Mouse (Mus musculus): ENCODE data around the gene Mylk. TPM values are rescaled to one million over a fixed set of nuclear protein-coding genes. Genes with fewer than 3 reads are reported as not detected.

The Mylk gene
- polyA plus RNA-seq, 1 experiment, result not detected

DNA sequence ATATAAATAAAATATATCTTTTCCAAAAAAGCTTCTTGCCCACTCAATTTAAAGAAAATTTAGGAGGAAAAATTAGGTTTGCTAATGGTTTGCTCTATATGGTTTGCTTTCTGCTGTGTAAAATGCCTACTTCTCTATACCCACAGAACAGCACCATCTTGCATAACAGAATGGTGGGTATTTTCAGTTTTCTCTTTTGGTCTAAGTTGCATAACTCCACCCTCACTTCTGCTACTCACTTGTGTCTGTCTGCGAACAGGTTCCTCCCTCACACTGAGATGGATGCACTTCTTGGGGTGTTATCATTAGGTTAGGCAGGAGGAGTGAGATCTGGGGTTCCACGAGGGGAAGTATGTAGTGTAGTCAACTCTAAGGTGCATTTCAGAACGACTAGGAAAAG lies 68.6 kb downstream of the Mylk start:
- TF ChIP-seq POLR2A (IDR thresholded peaks at IDR 0.05; ENCODE audit: insufficient read depth, low read depth, low read length) (no peak), CTCF (IDR thresholded peaks at IDR 0.05; ENCODE audit: insufficient read depth, low read depth, low read length) (no peak)
- 90% methylated on average over 3 of the region's 3 CpGs for WGBS
- Histone ChIP-seq H3K27ac (ENCODE audit: insufficient read depth, low read depth, low read length) (no peak overlapping the region), H3K4me1 (ENCODE audit: control insufficient read depth, insufficient read depth, low read length) (no peaks in the 10 kb centered on the region), H3K4me3 (ENCODE audit: insufficient read depth, low read depth, low read length) (no peak overlapping the region)

DNA sequence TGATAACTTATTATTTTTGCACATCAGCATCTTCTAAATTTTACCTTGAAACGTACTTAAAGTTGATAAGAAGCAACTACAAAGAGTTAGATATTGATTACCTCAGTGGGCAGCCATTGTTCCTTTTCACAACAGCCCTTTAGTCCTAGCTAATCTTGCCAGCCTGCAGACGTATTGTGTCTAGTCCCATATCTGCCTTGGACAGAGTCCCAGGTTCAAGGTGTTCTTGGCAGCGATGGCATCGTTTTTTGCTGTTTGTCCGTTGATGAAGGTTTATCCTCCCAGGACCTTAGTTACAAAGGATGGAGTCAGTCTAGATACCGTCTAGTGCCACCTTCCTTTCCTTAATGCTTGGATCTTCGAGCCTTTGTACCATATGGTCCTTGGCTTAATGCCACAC lies 69.6 kb downstream of the Mylk start:
- TF ChIP-seq POLR2A (IDR thresholded peaks at IDR 0.05; ENCODE audit: insufficient read depth, low read depth, low read length) (no peak), CTCF (IDR thresholded peaks at IDR 0.05; ENCODE audit: insufficient read depth, low read depth, low read length) (no peak)
- Histone ChIP-seq H3K27ac (ENCODE audit: insufficient read depth, low read depth, low read length) (no peak overlapping the region), H3K4me3 (ENCODE audit: insufficient read depth, low read depth, low read length) (no peak overlapping the region), H3K4me1 (ENCODE audit: control insufficient read depth, insufficient read depth, low read length) (no peaks in the 10 kb centered on the region)
- 84% methylated on average over 7 of the region's 7 CpGs for WGBS

DNA sequence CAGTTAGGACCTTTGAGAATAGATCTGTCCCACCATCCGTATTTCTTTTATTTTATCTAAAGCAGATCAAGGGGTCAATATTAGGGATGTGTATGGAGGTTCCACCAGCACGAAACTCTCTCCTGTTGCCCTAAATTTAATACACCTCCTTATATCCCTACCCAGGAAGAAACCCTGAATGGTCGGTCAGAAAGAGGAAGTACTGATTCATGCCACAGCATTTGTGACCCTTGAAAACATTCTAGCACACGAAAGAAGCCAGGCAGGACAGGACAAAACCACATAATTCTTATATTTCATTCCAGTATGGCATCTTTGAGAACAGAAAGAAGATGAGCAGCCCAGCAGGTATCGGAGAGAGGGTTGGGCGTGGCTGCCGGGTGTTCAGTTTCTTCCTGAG lies 71.5 kb downstream of the Mylk start:
- H3K4me1 ChIP-seq (ENCODE audit: control insufficient read depth, insufficient read depth, low read length), result no peaks in the 10 kb centered on the region
- H3K27ac ChIP-seq (ENCODE audit: insufficient read depth, low read depth, low read length), result no peak overlapping the region
- no peak for TF ChIP-seq POLR2A (IDR thresholded peaks at IDR 0.05; ENCODE audit: insufficient read depth, low read depth, low read length)
- WGBS, result 94% methylated on average over 7 of the region's 7 CpGs
- H3K4me3 ChIP-seq (ENCODE audit: insufficient read depth, low read depth, low read length), result no peak overlapping the region

DNA sequence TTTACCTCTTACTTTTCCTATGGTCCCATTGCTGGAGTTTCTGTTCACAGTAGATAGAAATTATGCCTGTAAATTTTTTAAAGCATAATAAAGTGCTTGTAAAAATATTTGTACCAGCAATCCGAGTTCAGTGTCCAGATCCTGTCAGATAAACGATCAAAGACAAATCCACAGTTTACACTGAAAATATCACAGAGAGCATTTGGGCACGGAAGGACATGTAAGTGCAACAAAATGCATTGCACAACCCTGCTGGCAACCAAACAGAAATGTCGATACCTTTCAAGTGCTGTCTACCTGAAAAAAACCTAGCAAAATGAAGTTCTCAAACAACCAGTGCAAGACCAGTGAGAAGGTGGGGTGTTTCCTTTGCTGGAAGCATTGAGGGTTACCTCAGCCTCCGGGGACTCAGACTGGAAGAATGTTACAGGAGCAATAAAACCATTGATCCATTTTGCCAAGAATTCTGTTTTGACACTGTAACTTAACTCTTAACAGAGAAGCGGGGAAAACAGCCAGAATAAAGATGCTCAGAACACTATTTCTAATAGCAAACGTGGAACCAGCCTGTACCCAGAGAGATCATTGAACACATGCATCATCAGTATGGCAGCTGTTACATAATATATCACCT lies 80.2 kb downstream of the Mylk start:
- H3K27ac ChIP-seq (ENCODE audit: insufficient read depth, low read depth, low read length), result no peak overlapping the region
- no peak for TF ChIP-seq POLR2A (IDR thresholded peaks at IDR 0.05; ENCODE audit: insufficient read depth, low read depth, low read length)
- TF ChIP-seq CTCF (IDR thresholded peaks at IDR 0.05; ENCODE audit: insufficient read depth, low read depth, low read length), result no peak
- no peaks in the 10 kb centered on the region for H3K4me1 ChIP-seq (ENCODE audit: control insufficient read depth, insufficient read depth, low read length)
- H3K4me3 ChIP-seq (ENCODE audit: insufficient read depth, low read depth, low read length), result no peak overlapping the region
- WGBS, result 84% methylated on average over 7 of the region's 7 CpGs

DNA sequence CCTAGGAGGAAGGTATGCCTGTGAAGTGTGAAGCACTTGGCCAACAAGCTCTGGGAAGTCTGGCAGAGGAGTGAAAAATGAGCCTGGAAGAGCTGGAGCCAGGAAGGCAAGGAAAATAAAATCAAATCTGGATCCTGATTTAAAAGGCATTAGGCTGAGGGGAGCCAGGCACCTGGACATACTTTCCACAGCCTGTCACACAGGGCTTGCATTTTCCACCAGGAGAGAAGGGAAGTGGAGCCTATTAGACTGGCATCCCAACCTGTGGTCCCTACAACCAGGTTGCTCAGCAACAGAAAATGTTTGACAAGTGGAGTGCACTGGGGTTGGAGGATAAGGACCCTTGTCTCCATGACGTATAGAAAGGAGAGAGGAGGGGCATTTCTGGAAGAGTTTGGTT lies 89.5 kb downstream of the Mylk start:
- TF ChIP-seq POLR2A (IDR thresholded peaks at IDR 0.05; ENCODE audit: insufficient read depth, low read depth, low read length), result no peak
- no peak for TF ChIP-seq CTCF (IDR thresholded peaks at IDR 0.05; ENCODE audit: insufficient read depth, low read depth, low read length)
- 83% methylated on average over 1 of the region's 1 CpGs for WGBS
- Histone ChIP-seq H3K27ac (ENCODE audit: insufficient read depth, low read depth, low read length) (no peak overlapping the region), H3K4me1 (ENCODE audit: control insufficient read depth, insufficient read depth, low read length) (no peaks in the 10 kb centered on the region), H3K4me3 (ENCODE audit: insufficient read depth, low read depth, low read length) (no peak overlapping the region)

DNA sequence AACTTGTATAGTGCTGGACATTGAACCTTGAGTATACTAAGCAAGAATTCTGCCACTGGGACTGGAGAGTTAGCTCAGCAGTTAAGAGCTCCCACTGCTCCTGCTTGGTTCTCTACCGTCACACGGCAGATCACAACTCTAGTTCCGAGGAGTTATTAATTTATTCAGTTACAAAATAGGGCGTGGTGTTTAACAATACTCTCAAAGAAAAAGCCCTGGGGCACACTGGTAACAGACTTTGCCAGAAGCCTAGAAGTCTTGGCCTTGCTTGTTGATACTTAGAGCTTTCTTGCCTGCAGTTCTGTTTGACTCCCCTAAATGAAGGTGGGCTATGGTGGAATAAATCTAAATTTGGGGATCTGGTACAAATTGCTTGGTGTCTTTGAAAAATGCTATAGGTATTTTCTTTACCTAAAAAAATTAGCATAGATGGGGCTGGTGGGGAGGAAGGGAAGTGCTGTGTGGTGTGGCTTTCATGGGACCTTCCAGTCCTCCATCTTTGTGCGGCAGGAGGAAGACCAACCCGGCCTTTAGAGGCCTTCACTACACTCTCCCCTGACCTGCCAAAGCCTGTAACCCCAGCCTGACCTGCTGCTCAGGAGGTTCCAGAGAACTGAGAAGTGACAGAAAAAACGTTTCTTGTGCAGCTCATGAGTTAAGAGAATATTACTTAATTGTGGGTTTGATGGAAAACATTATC lies 94.1 kb downstream of the Mylk start:
- 71% methylated on average over 7 of the region's 7 CpGs for WGBS
- Histone ChIP-seq H3K4me1 (ENCODE audit: control insufficient read depth, insufficient read depth, low read length) (no peaks in the 10 kb centered on the region), H3K4me3 (ENCODE audit: insufficient read depth, low read depth, low read length) (no peak overlapping the region), H3K27ac (ENCODE audit: insufficient read depth, low read depth, low read length) (no peak overlapping the region)
- TF ChIP-seq POLR2A (IDR thresholded peaks at IDR 0.05; ENCODE audit: insufficient read depth, low read depth, low read length), result no peak
- TF ChIP-seq CTCF (IDR thresholded peaks at IDR 0.05; ENCODE audit: insufficient read depth, low read depth, low read length), result no peak

DNA sequence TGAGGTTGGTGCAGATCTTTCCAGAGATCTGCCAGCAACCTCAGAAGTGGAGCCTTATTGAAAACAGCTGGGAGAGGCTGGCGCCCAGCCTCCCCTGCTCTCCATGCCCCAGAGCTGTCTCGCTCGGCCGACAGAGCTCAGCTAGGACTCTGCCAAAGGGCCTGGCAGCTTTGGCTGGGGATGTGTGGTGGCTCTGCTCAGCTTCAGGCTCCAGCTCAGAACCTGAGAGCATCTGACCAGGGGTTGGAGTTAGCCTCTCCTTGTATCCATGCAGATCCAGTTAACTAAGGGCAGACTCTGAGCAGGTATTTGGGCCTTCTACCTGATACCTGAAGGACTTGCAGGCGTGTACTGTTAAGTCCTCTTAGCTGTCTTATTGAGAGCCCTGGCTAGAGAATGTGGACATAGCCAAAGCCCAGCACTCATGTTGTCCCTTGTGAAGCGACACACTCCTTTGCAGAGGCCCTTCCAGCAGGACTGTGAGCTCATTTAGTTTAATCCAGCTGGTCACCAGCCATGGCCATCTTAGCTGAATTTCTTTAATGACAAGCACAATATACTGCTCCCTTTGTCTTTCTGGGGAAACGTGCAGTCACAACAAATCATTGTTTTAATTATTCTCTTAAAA lies 94.8 kb downstream of the Mylk start:
- Histone ChIP-seq H3K4me3 (ENCODE audit: insufficient read depth, low read depth, low read length) (no peak overlapping the region), H3K27ac (ENCODE audit: insufficient read depth, low read depth, low read length) (no peak overlapping the region), H3K4me1 (ENCODE audit: control insufficient read depth, insufficient read depth, low read length) (no peaks in the 10 kb centered on the region)
- no peak for TF ChIP-seq POLR2A (IDR thresholded peaks at IDR 0.05; ENCODE audit: insufficient read depth, low read depth, low read length)
- 81% methylated on average over 7 of the region's 7 CpGs for WGBS

DNA sequence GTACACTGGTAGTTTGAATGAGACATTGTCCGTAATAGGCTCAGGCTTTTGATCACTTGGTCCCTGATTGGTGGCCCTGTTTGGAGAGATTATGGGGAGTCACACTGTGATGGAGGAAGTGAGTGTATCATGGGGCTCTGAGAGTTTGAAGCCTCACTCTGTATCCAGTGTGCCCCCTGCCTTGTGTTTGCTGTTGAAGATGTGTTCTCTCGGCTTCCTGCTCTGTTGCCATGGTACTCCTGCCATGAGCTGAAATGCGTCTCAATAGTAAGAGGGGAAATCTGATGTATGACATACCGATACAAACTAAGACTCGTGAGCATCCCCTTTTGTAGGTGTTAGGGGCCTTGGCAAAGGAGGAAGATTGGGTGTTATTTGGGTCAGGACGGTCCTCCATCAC lies 99.8 kb downstream of the Mylk start:
- H3K27ac ChIP-seq (ENCODE audit: insufficient read depth, low read depth, low read length), result no peak overlapping the region
- H3K4me1 ChIP-seq (ENCODE audit: control insufficient read depth, insufficient read depth, low read length), result no peaks in the 10 kb centered on the region
- 73% methylated on average over 6 of the region's 6 CpGs for WGBS
- no peak overlapping the region for H3K4me3 ChIP-seq (ENCODE audit: insufficient read depth, low read depth, low read length)
- TF ChIP-seq CTCF (IDR thresholded peaks at IDR 0.05; ENCODE audit: insufficient read depth, low read depth, low read length) (no peak), POLR2A (IDR thresholded peaks at IDR 0.05; ENCODE audit: insufficient read depth, low read depth, low read length) (no peak)

DNA sequence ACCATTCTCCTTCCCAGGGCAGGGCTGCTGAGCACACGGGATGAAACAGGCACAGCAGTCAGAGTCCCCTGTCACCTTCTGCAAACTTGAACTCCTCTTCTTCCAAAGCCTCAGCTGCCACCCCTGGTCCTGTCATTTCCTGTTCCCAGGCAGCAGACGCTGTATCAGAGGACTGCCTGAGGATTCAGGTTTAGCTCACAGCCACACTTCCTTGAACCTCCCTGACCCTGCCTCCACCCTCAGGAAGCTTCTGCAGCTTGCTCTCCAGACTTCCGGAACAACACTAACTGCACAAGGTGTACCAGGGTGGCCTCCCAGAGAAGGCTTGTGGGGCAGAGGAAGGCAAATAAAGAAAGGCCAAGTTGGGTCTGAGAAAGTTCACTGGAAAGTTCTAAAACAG lies 102.6 kb downstream of the Mylk start:
- TF ChIP-seq POLR2A (IDR thresholded peaks at IDR 0.05; ENCODE audit: insufficient read depth, low read depth, low read length) (no peak), CTCF (IDR thresholded peaks at IDR 0.05; ENCODE audit: insufficient read depth, low read depth, low read length) (no peak)
- no peak overlapping the region for H3K4me3 ChIP-seq (ENCODE audit: insufficient read depth, low read depth, low read length)
- 81% methylated on average over 3 of the region's 3 CpGs for WGBS
- no peaks in the 10 kb centered on the region for H3K4me1 ChIP-seq (ENCODE audit: control insufficient read depth, insufficient read depth, low read length)
- no peak overlapping the region for H3K27ac ChIP-seq (ENCODE audit: insufficient read depth, low read depth, low read length)
